In genomic region chr2:155051622-155052351, GRCm38 (mm10) we compare ENCODE assay signal across 9 mouse cellular contexts. TPM values are rescaled to one million over a fixed set of nuclear protein-coding genes. Genes with fewer than 3 reads are reported as not detected.
A peak's percentile ranks its signal among the peaks of the same experiment; 100 is the strongest.
DNase-seq lines count a peak whose midpoint lies in the region; ATAC-seq lines count a peak whose summit lies in the region.
"Had no signal": no experiment of that assay in that cellular context is flagged by ENCODE, and none has a peak within 500 bp of the region (broad histone marks: within the 10 kb centered on the region; RNA-seq: fewer than 3 reads in every experiment).

No protein-coding gene starts in this region.

- H3K27me3 ChIP-seq in forebrain, embryonic 16.5 days (replicated peaks; ENCODE audit: control insufficient read depth, insufficient read depth, low read length), result no peaks in the 10 kb centered on the region
- no peaks in the 10 kb centered on the region for H3K27me3 ChIP-seq in liver, embryonic 15.5 days

- peak overlapping the region; percentile 66 for H3K9ac ChIP-seq in forebrain, embryonic 16.5 days (replicated peaks; ENCODE audit: low read depth, low read length)
- peak overlapping the region; percentile 49; the same call in 1 of the 2 replicates for H3K9ac ChIP-seq in liver, embryonic 15.5 days

- peak overlapping the region; percentile 80 for H3K4me2 ChIP-seq in forebrain, embryonic 16.5 days (ENCODE audit: low read length)
- H3K4me2 ChIP-seq in liver, embryonic 15.5 days, result peak overlapping the region; percentile 93

- H3K4me3 ChIP-seq in forebrain, embryonic 16.5 days (replicated peaks; ENCODE audit: low read length), result peak overlapping the region; percentile 56
- H3K4me3 ChIP-seq in liver, embryonic 15.5 days (replicated peaks), result peak overlapping the region; percentile 59

- H3K27ac ChIP-seq in forebrain, embryonic 16.5 days (ENCODE audit: low read length), result peak overlapping the region; percentile 92
- peak overlapping the region; percentile 75 for H3K27ac ChIP-seq in liver, embryonic 15.5 days (replicated peaks)

- DNase-seq in 3134 (ENCODE audit: extremely low read depth, insufficient read length, low spot score) (peak; percentile 21), 3T3-L1 (ENCODE audit: low read depth, low spot score) (peak; percentile 23)
- no peak for DNase-seq in adrenal gland, adult 2 months
- DNase-seq in left cerebral cortex, adult 18-20 months (ENCODE audit: low spot score in 2 of 2), result no peak
- DNase-seq in layer of hippocampus, postnatal 25 days (ENCODE audit: extremely low spot score in 1 of 2, low spot score in 1 of 2), result no peak
- DNase-seq in right cerebral cortex, adult 18-20 months, result no peak

- peaks cover 12% of the 10 kb centered on the region for H3K4me1 ChIP-seq in forebrain, embryonic 16.5 days (replicated peaks; ENCODE audit: control insufficient read depth, insufficient read depth, low read length)
- H3K4me1 ChIP-seq in liver, embryonic 15.5 days (replicated peaks), result peaks cover 30% of the 10 kb centered on the region

- no peak for ATAC-seq in forebrain, embryonic 16.5 days
- ATAC-seq in liver, embryonic 15.5 days (ENCODE audit: insufficient read depth), result no peak

- 23% methylated on average over 9 of the region's 9 CpGs for WGBS in forebrain, embryonic 16.5 days
- 22% methylated on average over 9 of the region's 9 CpGs for WGBS in liver, embryonic 15.5 days (ENCODE audit: insufficient replicate concordance)

- H3K36me3 ChIP-seq in forebrain, embryonic 16.5 days (ENCODE audit: control insufficient read depth, insufficient read depth), result no peaks in the 10 kb centered on the region
- no peaks in the 10 kb centered on the region for H3K36me3 ChIP-seq in liver, embryonic 15.5 days (replicated peaks)

- no peaks in the 10 kb centered on the region for H3K9me3 ChIP-seq in forebrain, embryonic 16.5 days (ENCODE audit: control insufficient read depth, low read length)
- H3K9me3 ChIP-seq in liver, embryonic 15.5 days (replicated peaks), result no peaks in the 10 kb centered on the region

RNA-seq across cellular contexts. Expression of gene Ahcy, which starts 22.5 kb away (rescaled TPM):
- 45.1 and 47.6 TPM in 2 replicates for polyA plus RNA-seq in forebrain, embryonic 16.5 days (2015; fragmentation: Nextera tagmentation; extraction: Ambion mirVana)
- 63.1 and 74.4 TPM in 2 replicates for polyA plus RNA-seq in liver, embryonic 15.5 days (2015; fragmentation: Nextera tagmentation; extraction: Ambion mirVana)
- total RNA-seq in adrenal gland, adult 2 months (2021), result 10 to 100 TPM; 32.4 to 36.9 TPM
- polyA plus RNA-seq in adrenal gland, adult 2 months (2012; rRNA removed), result 42.4 and 53.1 TPM in 2 replicates
- 10 to 100 TPM; 13.8 to 17.2 TPM for total RNA-seq in left cerebral cortex, adult 18-20 months (2021)
- total RNA-seq in layer of hippocampus, postnatal 25 days (2021), result 10 to 100 TPM; 15.4 TPM

RNA-seq across cellular contexts. Expression of gene Gm14226, which starts 33.7 kb away (rescaled TPM):
- 0.07 and 0.10 TPM in 2 replicates for polyA plus RNA-seq in forebrain, embryonic 16.5 days (2015; fragmentation: Nextera tagmentation; extraction: Ambion mirVana)
- polyA plus RNA-seq in liver, embryonic 15.5 days (2015; fragmentation: Nextera tagmentation; extraction: Ambion mirVana), result 0.25 and 0.32 TPM in 2 replicates
- 1 to 10 TPM; 3.5 to 4.2 TPM for total RNA-seq in adrenal gland, adult 2 months (2021)
- 0.30 and 0.44 TPM in 2 replicates for polyA plus RNA-seq in adrenal gland, adult 2 months (2012; rRNA removed)
- total RNA-seq in left cerebral cortex, adult 18-20 months (2021), result under 1 TPM; 0.26 TPM
- total RNA-seq in layer of hippocampus, postnatal 25 days (2021), result under 1 TPM; 0.25 to 0.26 TPM
- polyA plus RNA-seq: cerebellum, adult 2 months had no signal

Comparison
In these comparisons a context has a peak if more than half of its experiments do, and no peak if none do; other contexts are left out.
1. DNase-seq: peak in 3134 (single experiment) and 3T3-L1 (single experiment); none in adrenal gland, adult 2 months (single experiment), left cerebral cortex, adult 18-20 months (0 of 2), layer of hippocampus, postnatal 25 days (0 of 2) and right cerebral cortex, adult 18-20 months (single experiment).